Mouse (Mus musculus): ENCODE measurements around the gene Mboat1. TPM values are rescaled to one million over a fixed set of nuclear protein-coding genes. Genes with fewer than 3 reads are reported as not detected.

Mboat1 gene
- total RNA-seq, 2 experiments from 2014 or later = 1.5 to 2.2 TPM

DNA sequence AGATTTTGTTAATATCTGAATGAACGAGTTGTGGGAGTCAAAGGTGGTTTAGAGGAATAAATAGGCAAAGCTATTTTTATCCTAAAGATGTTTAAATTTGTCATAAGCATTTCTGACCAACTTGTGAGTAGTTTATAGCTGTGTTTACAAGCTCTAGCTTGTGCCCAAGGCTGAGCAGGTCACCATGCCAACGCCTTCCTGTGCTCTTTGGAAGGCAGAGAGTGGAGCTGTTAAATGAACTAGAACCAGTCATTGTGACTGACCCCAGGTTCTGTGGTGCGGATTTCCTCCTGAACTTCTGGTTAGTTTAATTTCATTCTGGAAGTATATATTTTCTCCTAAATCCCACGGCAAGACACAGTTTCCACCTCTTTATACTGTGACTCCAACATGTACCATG, 23.3 kb downstream of the Mboat1 start:
- H3K4me3 ChIP-seq = no peak overlapping the region
- DNase-seq (ENCODE audit: low spot score in 2 of 2) = no peak
- H3K27ac ChIP-seq = no peak overlapping the region
- TF ChIP-seq CTCF (conservative IDR thresholded peaks at IDR 0.05) = no peak

GRCm38 (mm10) chr13:30163521-30163920, 27.2 kb downstream of the Mboat1 start:
- Histone ChIP-seq H3K4me3 (no peak overlapping the region), H3K27ac (no peak overlapping the region)
- no peak for TF ChIP-seq CTCF (conservative IDR thresholded peaks at IDR 0.05)
- no peak for DNase-seq (ENCODE audit: low spot score in 2 of 2)

DNA sequence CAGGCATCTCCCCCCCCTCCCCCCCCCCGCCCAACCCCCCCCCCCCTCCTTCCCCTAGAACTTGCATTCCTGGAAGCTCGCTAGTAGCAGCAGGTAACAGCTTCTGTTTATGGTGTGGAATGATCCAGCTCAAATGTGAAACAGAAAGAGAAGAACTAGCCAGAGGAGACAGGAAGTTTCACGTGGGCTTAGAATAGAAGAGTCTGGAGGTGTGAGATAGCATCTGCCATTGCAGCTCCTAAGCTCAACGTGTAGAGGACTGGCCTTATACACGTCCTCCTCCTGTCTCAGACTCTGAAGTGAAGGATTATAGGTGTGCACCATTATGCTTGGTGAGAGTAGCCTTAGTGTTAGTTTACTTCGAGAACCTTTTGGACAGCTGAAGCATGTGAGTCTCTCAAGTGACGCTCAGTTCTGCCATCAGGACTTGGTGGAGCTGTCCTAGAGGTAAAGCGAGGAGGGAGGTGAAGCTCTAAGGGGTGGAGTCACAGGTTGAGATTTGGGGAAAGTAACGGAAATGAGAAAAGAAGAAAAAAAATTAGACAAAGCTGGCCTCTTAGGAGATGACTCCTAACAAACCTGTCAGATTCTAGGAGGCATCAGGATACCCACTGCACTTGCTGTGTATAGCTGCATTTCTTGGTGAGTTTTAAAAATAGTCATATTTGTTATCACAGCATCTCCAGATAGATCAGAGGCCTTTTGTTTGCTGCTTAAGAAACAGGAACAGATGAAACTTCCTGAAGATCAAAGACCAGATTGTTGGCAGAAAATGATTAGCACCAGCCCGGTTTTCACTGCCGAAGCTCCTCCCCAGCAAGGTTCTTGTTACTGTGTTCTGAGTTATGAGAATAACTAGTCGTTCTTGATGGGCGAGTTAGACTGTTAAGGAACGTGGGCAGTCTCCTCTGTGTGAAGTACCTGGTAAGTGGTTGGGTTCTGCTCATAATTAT, 30.1 kb downstream of the Mboat1 start:
- peak in 1 of 2 experiments; percentile 7 for DNase-seq (ENCODE audit: low spot score in 2 of 2)
- no peak for TF ChIP-seq CTCF (conservative IDR thresholded peaks at IDR 0.05)

DNA sequence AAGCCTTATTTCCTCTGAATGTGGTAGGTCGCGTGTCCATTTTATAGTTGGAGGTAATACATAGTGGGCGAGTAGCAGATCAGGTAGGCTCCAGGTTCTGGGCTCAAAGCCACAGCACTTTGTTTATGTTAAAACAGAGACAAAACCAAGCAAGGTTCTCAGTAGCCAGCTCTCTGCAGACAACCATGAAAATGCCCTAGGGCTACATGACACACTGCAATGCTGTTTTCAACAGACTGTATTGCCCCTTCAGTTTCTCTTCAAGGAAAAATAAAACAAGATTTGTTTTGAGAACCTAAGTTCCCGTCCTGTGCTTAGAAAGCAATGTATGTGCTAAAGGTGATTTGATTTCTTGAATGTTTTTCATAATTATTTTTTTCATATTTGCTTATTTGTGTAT, 31.2 kb downstream of the Mboat1 start:
- Histone ChIP-seq H3K4me3 (no peak overlapping the region), H3K27ac (no peak overlapping the region)
- TF ChIP-seq CTCF (conservative IDR thresholded peaks at IDR 0.05) = no peak
- no peak for DNase-seq (ENCODE audit: low spot score in 2 of 2)

More for the DNA sequence above, 30.1 kb downstream of the Mboat1 start:
- Histone ChIP-seq H3K27ac (peak overlapping the region; percentile 57), H3K4me3 (no peak overlapping the region)

GRCm38 (mm10) chr13:30168803-30169202, 32.5 kb downstream of the Mboat1 start:
- no peak overlapping the region for H3K4me3 ChIP-seq

DNA sequence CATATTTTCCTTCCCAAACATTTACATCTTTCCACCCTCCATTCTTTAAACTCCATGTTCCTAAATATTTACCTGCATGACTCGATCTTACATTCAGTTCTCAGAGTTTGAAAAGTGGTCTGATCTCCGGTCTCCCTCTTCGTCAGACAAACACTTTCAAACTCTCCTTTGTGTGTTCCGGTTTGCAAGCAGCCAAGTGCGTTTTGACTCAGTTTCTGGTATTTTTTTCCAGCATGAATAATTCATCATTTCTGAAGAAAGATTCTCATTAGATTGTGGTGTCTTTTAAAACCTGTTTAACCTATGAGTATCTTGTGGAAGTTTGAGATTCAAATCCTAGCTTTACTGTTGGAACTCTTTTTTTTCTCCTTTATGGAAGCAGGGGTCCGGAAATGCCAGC, 33.8 kb downstream of the Mboat1 start:
- TF ChIP-seq CTCF (conservative IDR thresholded peaks at IDR 0.05) = no peak

More at GRCm38 (mm10) chr13:30168803-30169202, 32.5 kb downstream of the Mboat1 start:
- DNase-seq (ENCODE audit: low spot score in 2 of 2) = no peak
- no peak overlapping the region for H3K27ac ChIP-seq
- no peak for TF ChIP-seq CTCF (conservative IDR thresholded peaks at IDR 0.05)

GRCm38 (mm10) chr13:30174586-30174985, 38.3 kb downstream of the Mboat1 start:
- Histone ChIP-seq H3K4me3 (no peak overlapping the region), H3K27ac (no peak overlapping the region)
- no peak for DNase-seq (ENCODE audit: low spot score in 2 of 2)
- no peak for TF ChIP-seq CTCF (conservative IDR thresholded peaks at IDR 0.05)

More for the DNA sequence above, 33.8 kb downstream of the Mboat1 start:
- H3K27ac ChIP-seq = no peak overlapping the region
- DNase-seq (ENCODE audit: low spot score in 2 of 2) = no peak
- H3K4me3 ChIP-seq = no peak overlapping the region

DNA sequence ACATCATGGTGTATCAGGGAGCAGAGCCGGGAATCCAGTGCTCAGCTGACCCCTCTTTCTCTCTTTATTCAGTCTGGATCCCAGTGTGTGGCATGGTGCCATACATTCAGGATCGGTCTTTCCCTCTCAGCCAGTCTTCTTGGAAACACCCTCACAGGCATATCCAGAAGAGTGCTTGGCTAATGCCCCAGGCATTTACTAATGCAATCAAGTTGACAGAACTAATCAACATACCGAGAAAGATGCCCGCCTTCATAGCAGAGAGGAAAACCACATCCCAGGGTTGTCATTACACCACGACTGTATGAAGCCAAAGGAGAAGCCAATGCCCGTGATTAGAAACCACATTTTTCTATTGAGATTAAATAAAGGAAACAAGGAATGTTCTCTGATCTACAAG, 41.1 kb downstream of the Mboat1 start:
- no peak for DNase-seq (ENCODE audit: low spot score in 2 of 2)
- TF ChIP-seq CTCF (conservative IDR thresholded peaks at IDR 0.05) = no peak
- no peak overlapping the region for H3K4me3 ChIP-seq

DNA sequence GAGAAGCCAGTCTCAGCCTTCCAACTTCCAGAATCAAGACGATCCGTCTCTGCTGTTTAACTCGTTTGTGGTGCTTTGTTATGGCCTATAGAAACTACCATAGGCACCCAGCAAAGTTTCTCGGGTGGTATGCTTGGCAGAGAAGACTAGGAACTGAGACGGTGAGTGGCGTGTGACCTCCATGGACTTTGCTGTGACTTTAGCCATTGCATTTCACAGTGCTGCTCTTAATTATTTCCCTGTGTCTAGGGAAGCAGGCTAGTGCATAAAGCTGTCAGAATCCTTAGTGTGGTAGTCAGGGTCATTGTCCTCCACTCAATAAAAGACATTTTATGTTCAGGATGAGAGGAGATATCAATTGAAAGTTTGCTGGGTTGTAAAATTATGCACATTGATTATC, 49.3 kb downstream of the Mboat1 start:
- peak overlapping the region; percentile 82 for H3K27ac ChIP-seq
- no peak for TF ChIP-seq CTCF (conservative IDR thresholded peaks at IDR 0.05)

More for the DNA sequence above, 41.1 kb downstream of the Mboat1 start:
- no peak overlapping the region for H3K27ac ChIP-seq

DNA sequence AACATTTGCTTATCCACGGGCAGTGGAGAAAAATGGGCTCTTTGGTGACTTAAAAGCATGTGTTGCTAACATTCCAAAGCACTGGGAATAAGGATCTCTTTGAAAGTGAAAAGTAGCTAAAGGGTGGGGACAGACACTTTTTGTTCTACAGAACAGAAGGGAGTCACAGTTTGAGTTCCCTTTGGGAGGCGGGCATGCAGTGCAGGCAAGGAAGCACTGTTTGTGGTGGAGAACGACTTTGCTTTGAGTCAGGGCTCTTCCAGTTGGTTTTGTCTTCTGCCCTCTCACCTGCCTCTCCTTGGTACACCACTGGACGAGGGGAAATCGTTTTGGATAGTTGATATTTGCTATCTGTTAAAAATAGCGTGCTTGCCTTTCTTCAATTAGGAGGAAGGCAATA, 49.7 kb downstream of the Mboat1 start:
- TF ChIP-seq CTCF (conservative IDR thresholded peaks at IDR 0.05) = no peak
- H3K27ac ChIP-seq = peak overlapping the region; percentile 82
- no peak overlapping the region for H3K4me3 ChIP-seq
- DNase-seq (ENCODE audit: low spot score in 2 of 2) = peak in 1 of 2 experiments; percentile 29

More for the DNA sequence above, 49.3 kb downstream of the Mboat1 start:
- DNase-seq (ENCODE audit: low spot score in 2 of 2) = no peak
- H3K4me3 ChIP-seq = no peak overlapping the region

GRCm38 (mm10) chr13:30186456-30186855, 50.2 kb downstream of the Mboat1 start:
- Histone ChIP-seq H3K27ac (peak overlapping the region; percentile 82), H3K4me3 (no peak overlapping the region; the same call in 1 of the 2 replicates)
- 0 out of 2 replicates have a peak, but pooled peaks have one; percentile 10 for TF ChIP-seq CTCF (conservative IDR thresholded peaks at IDR 0.05)
- peak; percentile 51 to 71 for DNase-seq (ENCODE audit: low spot score in 2 of 2)

- no peak for TF ChIP-seq CTCF (conservative IDR thresholded peaks at IDR 0.05)
- no peak overlapping the region for H3K27ac ChIP-seq
- no peak for DNase-seq (ENCODE audit: low spot score in 2 of 2)
- no peak overlapping the region for H3K4me3 ChIP-seq
Measured at GRCm38 (mm10) chr13:30192031-30192716, 55.9 kb downstream of the Mboat1 start.

DNA sequence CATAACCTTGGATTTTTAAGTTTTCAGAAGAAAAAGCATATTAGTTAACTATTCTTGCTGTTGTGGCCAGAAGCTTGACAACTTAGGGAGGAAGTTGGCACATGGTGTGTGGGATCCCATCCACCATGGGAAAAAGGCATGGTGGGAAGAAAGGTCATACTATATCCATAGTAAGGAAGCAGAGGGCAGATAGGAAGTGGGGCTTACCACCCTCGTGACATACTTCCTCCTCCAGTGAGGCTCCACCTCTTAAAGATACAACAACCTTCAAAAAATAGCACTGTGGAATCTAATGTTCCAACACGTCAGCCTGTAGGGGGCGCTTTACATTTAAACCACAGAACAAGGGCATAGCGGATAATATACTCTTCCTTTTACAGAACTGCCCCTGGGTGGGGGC, 57.1 kb downstream of the Mboat1 start:
- peak; percentile 33 for TF ChIP-seq CTCF (conservative IDR thresholded peaks at IDR 0.05)

More for the DNA sequence above, 57.1 kb downstream of the Mboat1 start:
- Histone ChIP-seq H3K4me3 (no peak overlapping the region), H3K27ac (no peak overlapping the region)
- no peak for DNase-seq (ENCODE audit: low spot score in 2 of 2)
